Mouse (Mus musculus): ENCODE data around the gene Atrnl1. TPM values are rescaled to one million over a fixed set of nuclear protein-coding genes. Genes with fewer than 3 reads are reported as not detected.
"Not testable (repeated sequence)": the region's sequence is repeated elsewhere in the genome, so short reads cannot be mapped to it uniquely, and the experiment has no call there.

Atrnl1 gene
- polyA plus RNA-seq, 2 experiments from 2014 or later, result 0.13 to 0.33 TPM

GRCm38 (mm10) chr19:57985918-57986900 is 375.4 kb downstream of the Atrnl1 start:
- ATAC-seq, result no peak

GRCm38 (mm10) chr19:57987696-57988393 is 377.0 kb downstream of the Atrnl1 start:
- no peak for ATAC-seq

GRCm38 (mm10) chr19:57988559-57989093 is 377.8 kb downstream of the Atrnl1 start:
- no peak for ATAC-seq

- ATAC-seq, result no peak
Measured at GRCm38 (mm10) chr19:57991099-57991760, 380.4 kb downstream of the Atrnl1 start.

- not testable (repeated sequence) for ATAC-seq
Measured at GRCm38 (mm10) chr19:57994174-57994833, 383.5 kb downstream of the Atrnl1 start.

GRCm38 (mm10) chr19:57995015-57995414 is 384.2 kb downstream of the Atrnl1 start:
- ATAC-seq, result no peak

GRCm38 (mm10) chr19:57997961-57998360 is 387.1 kb downstream of the Atrnl1 start:
- no peak for ATAC-seq

GRCm38 (mm10) chr19:58011636-58012035 is 400.8 kb downstream of the Atrnl1 start:
- ATAC-seq, result no peak

GRCm38 (mm10) chr19:58015741-58016140 is 404.9 kb downstream of the Atrnl1 start:
- no peak for ATAC-seq

GRCm38 (mm10) chr19:58016561-58017453 is 406.0 kb downstream of the Atrnl1 start:
- ATAC-seq, result no peak

GRCm38 (mm10) chr19:58017468-58017867 is 406.6 kb downstream of the Atrnl1 start:
- no peak for ATAC-seq

GRCm38 (mm10) chr19:58018698-58019097 is 407.9 kb downstream of the Atrnl1 start:
- no peak for ATAC-seq

GRCm38 (mm10) chr19:58021514-58022284 is 410.9 kb downstream of the Atrnl1 start:
- no peak for ATAC-seq

GRCm38 (mm10) chr19:58023216-58023825 is 412.5 kb downstream of the Atrnl1 start:
- ATAC-seq, result no peak

- no peak for ATAC-seq
Measured at GRCm38 (mm10) chr19:58025053-58025452, 414.2 kb downstream of the Atrnl1 start.

- no peak for ATAC-seq
Measured at GRCm38 (mm10) chr19:58029661-58030060, 418.8 kb downstream of the Atrnl1 start.

- ATAC-seq, result no peak
Measured at GRCm38 (mm10) chr19:58033241-58033640, 422.4 kb downstream of the Atrnl1 start.

- ATAC-seq, result no peak
Measured at GRCm38 (mm10) chr19:58036166-58036565, 425.3 kb downstream of the Atrnl1 start.

GRCm38 (mm10) chr19:58043120-58043519 is 432.3 kb downstream of the Atrnl1 start:
- no peak for ATAC-seq

- ATAC-seq, result no peak
Measured at GRCm38 (mm10) chr19:58043550-58043949, 432.7 kb downstream of the Atrnl1 start.
